Mouse (Mus musculus): ENCODE results near the gene Cpsf7. TPM values are rescaled to one million over a fixed set of nuclear protein-coding genes. Genes with fewer than 3 reads are reported as not detected.

The Cpsf7 gene
- polyA plus RNA-seq, 1 experiment = 116 TPM

GRCm38 (mm10) chr19:10587231-10587630 lies 62.2 kb downstream of the Cpsf7 start:
- TF ChIP-seq POLR2A (IDR thresholded peaks at IDR 0.05; ENCODE audit: borderline replicate concordance, extremely low read depth, insufficient read depth, insufficient read length, poor library complexity, severe bottlenecking) (no peak), CTCF (IDR thresholded peaks at IDR 0.05; ENCODE audit: borderline replicate concordance, extremely low read depth, insufficient read depth, insufficient read length) (no peak)
- DNase-seq (ENCODE audit: low read depth) = no peak

- DNase-seq (ENCODE audit: low read depth) = no peak
- TF ChIP-seq POLR2A (IDR thresholded peaks at IDR 0.05; ENCODE audit: borderline replicate concordance, extremely low read depth, insufficient read depth, insufficient read length, poor library complexity, severe bottlenecking) (no peak), CTCF (IDR thresholded peaks at IDR 0.05; ENCODE audit: borderline replicate concordance, extremely low read depth, insufficient read depth, insufficient read length) (no peak)
These were observed 64.2 kb downstream of the Cpsf7 start for GRCm38 (mm10) chr19:10589127-10589857.

GRCm38 (mm10) chr19:10590301-10590700 lies 65.2 kb downstream of the Cpsf7 start:
- TF ChIP-seq POLR2A (IDR thresholded peaks at IDR 0.05; ENCODE audit: borderline replicate concordance, extremely low read depth, insufficient read depth, insufficient read length, poor library complexity, severe bottlenecking) = no peak
- TF ChIP-seq CTCF (IDR thresholded peaks at IDR 0.05; ENCODE audit: borderline replicate concordance, extremely low read depth, insufficient read depth, insufficient read length) = no peak
- DNase-seq (ENCODE audit: low read depth) = no peak

- no peak for DNase-seq (ENCODE audit: low read depth)
- TF ChIP-seq POLR2A (IDR thresholded peaks at IDR 0.05; ENCODE audit: borderline replicate concordance, extremely low read depth, insufficient read depth, insufficient read length, poor library complexity, severe bottlenecking) (no peak), CTCF (IDR thresholded peaks at IDR 0.05; ENCODE audit: borderline replicate concordance, extremely low read depth, insufficient read depth, insufficient read length) (no peak)
These were observed 66.8 kb downstream of the Cpsf7 start for GRCm38 (mm10) chr19:10591659-10592377.

Other genes starting within 250 kb of the Cpsf7 start
- gene Dagla, start 220.4 kb upstream of the Cpsf7 start, polyA plus RNA-seq (2012; rRNA removed) = 20.2 and 24.8 TPM in 2 replicates
- gene Syt7, start 136.2 kb upstream of the Cpsf7 start, polyA plus RNA-seq (2012; rRNA removed) = 50.2 and 85.2 TPM in 2 replicates
- 1.4 and 2.0 TPM in 2 replicates for gene Lrrc10b, start 67.8 kb upstream of the Cpsf7 start, polyA plus RNA-seq (2012; rRNA removed)
- gene Ppp1r32, start 42.3 kb upstream of the Cpsf7 start, polyA plus RNA-seq (2012; rRNA removed) = 2.3 and 2.5 TPM in 2 replicates
- 45.3 and 49.9 TPM in 2 replicates for gene Sdhaf2, start 876 bp downstream of the Cpsf7 start, polyA plus RNA-seq (2012; rRNA removed)
- gene Tmem216, start 31.0 kb downstream of the Cpsf7 start, polyA plus RNA-seq (2012; rRNA removed) = 40.9 and 74.9 TPM in 2 replicates
- 21.2 and 27.5 TPM in 2 replicates for gene Cyb561a3, start 51.9 kb downstream of the Cpsf7 start, polyA plus RNA-seq (2012; rRNA removed)
- gene Tmem138, start 52.1 kb downstream of the Cpsf7 start, polyA plus RNA-seq (2012; rRNA removed) = 31.0 and 39.4 TPM in 2 replicates
- 206 and 237 TPM in 2 replicates for gene Ddb1, start 80.1 kb downstream of the Cpsf7 start, polyA plus RNA-seq (2012; rRNA removed)
- 35.8 and 38.2 TPM in 2 replicates for gene Tkfc, start 80.4 kb downstream of the Cpsf7 start, polyA plus RNA-seq (2012; rRNA removed)
- gene Vwce, start 108.9 kb downstream of the Cpsf7 start, polyA plus RNA-seq (2012; rRNA removed) = 1.1 TPM in 2 replicates
- gene Pga5, start 152.8 kb downstream of the Cpsf7 start, polyA plus RNA-seq (2012; rRNA removed) = 0.07 TPM in 1 of 2 replicates, not detected in the other
- 28.5 and 29.0 TPM in 2 replicates for gene Vps37c, start 163.5 kb downstream of the Cpsf7 start, polyA plus RNA-seq (2012; rRNA removed)
- gene Cd5, start 213.7 kb downstream of the Cpsf7 start, polyA plus RNA-seq (2012; rRNA removed) = 0.16 and 0.20 TPM in 2 replicates

Data from brain, embryonic 14.5 days (tissue).